Mouse (Mus musculus) liver, embryonic 13.5 days (tissue): ENCODE data around the gene Jdp2. TPM values are rescaled to one million over a fixed set of nuclear protein-coding genes. Genes with fewer than 3 reads are reported as not detected.
A peak's percentile ranks its signal among the peaks of the same experiment; 100 is the strongest.

Experiments
- ATAC-seq: fragments of 200-750 bp; cut with Nextera tagmentation; 2 replicates; pipeline ENCODE4 v1.8.0; 2017; ENCODE audit warnings: low read depth, mild to moderate bottlenecking, moderate number of reproducible peaks, moderate library complexity
- DNase-seq: peaks from one replicate; pipeline ENCODE4 v3.0.0; 2022
- H3K27ac ChIP-seq: fragments of 300-500 bp; sonication (generic); 2 replicates; pipeline ENCODE4 v1.5.1; 2015; ENCODE audit warnings: moderate library complexity, mild to moderate bottlenecking, inconsistent platforms
- H3K27me3 ChIP-seq: fragments of 300-500 bp; sonication (generic); 2 replicates; pipeline ENCODE4 v1.6.1; 2015; ENCODE audit warnings: mild to moderate bottlenecking, inconsistent platforms
- H3K36me3 ChIP-seq: fragments of 300-500 bp; sonication (generic); 2 replicates; pipeline ENCODE4 v1.6.1; 2015; ENCODE audit warnings: mild to moderate bottlenecking, inconsistent platforms
- H3K4me1 ChIP-seq: fragments of 300-500 bp; sonication (generic); replicated peaks from 2 replicates; pipeline ENCODE4 v1.6.1; 2015; ENCODE audit warnings: inconsistent platforms
- H3K4me2 ChIP-seq: fragments of 300-500 bp; sonication (generic); 2 replicates; pipeline ENCODE4 v1.6.1; 2015; ENCODE audit warnings: inconsistent platforms, mild to moderate bottlenecking, moderate library complexity
- H3K4me3 ChIP-seq: fragments of 300-500 bp; sonication (generic); replicated peaks from 2 replicates; pipeline ENCODE4 v1.5.1; 2015; ENCODE audit warnings: mild to moderate bottlenecking, inconsistent platforms
- H3K9ac ChIP-seq: fragments of 300-500 bp; sonication (generic); 2 replicates; pipeline ENCODE4 v1.6.1; 2015; ENCODE audit warnings: mild to moderate bottlenecking, inconsistent platforms
- H3K9me3 ChIP-seq: fragments of 300-500 bp; sonication (generic); replicated peaks from 2 replicates; pipeline ENCODE4 v1.6.1; 2016; ENCODE audit warnings: inconsistent platforms
- WGBS: fragments of 180-500 bp; shearing (Covaris S2); methylation state at CpG from one replicate; pipeline ENCODE4 v1.1.7; 2015; ENCODE audit not compliant: insufficient replicate concordance; 5-methylcytosine and 5-hydroxymethylcytosine counted together
- polyA plus RNA-seq: library from polyadenylated mRNA; unstranded; fragments of >200 nt; fragmentation: Nextera tagmentation; extraction: Ambion mirVana; gene quantifications from 2 replicates; pipeline ENCODE4 v1.2.1, GENCODE M21; 2015

Jdp2 gene
- polyA plus RNA-seq = 0.12 and 0.17 TPM in 2 replicates

DNA sequence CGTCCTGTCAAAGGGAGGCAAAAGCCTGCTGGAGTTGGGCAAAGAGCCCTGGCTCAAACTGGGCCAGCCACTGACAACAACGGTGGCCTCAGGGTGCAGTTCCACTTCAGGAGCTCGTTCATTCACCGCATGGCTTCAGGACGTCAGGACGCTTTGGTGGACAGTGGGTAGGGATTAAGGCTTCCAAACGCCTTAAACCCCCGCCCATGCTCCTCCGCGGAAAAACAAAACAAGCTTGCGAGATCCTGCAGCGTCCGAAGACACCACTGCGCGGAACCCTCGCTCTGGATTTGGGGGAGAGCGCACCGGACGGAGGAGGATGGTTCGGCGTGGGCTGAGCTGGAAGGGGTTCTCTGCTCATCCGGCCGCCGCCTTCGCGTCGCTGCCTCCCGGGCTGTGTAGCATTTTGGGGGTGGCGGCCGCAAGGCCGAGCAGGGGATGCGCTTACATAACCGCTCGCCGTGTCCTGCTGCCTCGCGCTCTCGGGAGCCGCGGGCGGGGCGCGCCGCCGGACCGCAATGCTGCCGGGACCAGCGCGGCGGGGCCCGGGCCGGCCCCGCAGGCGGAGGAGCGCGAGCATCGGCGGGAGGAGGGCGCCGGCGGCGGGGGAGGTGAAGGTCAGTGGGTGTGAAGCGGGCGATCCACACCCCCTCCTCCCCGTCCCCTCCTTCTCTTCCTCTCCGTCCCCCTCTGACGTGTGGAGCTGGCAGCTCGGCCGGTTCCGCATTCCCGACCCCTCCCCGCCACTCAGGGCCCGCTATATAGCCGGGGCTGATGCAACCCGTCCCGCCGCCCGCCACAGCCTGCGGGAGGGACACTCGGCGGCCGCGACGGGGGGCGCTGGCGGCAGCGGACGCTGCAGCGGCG lies at the start of gene Jdp2:
Gene Jdp2, plus strand, starts transcription at position 417 of the 867 bp plus-strand sequence.
- Histone ChIP-seq H3K36me3 (no peaks in the 10 kb centered on the region), H3K4me3 (peak within 1 kb of the TSS; percentile 64), H3K4me2 (peak within 1 kb of the TSS; percentile 71), H3K9me3 (no peaks in the 10 kb centered on the region), H3K27me3 (peaks cover 82% of the 10 kb centered on the region), H3K27ac (peak within 1 kb of the TSS; percentile 36; the same call in 1 of the 2 replicates), H3K4me1 (peaks cover 33% of the 10 kb centered on the region), H3K9ac (peak within 1 kb of the TSS; percentile 65)
- peak; percentile 13 for DNase-seq
- WGBS = under 1% methylated on average over 74 of the region's 90 CpGs
- ATAC-seq = peak; percentile 59; the same call in 1 of the 2 replicates

DNA sequence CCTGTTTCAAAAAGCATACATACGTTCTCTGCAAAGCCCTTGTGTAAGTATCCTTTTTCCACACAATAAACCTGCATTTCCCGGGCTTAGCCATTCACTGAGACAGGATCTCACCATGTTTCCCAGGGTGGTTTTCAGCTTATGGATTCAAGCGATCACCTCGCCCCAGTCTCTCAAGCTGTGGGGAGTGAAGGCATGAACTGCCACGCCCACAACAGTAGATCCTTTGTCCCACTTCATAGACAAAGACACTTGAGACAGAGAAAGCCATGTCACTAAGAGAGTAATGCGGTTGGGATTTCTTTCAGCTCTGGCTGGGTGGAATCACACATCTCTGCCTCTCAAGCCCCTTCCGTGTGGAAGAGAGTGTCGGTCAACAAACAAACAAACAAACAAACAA lies 49.2 kb upstream of the Jdp2 start:
- Histone ChIP-seq H3K4me3 (no peak overlapping the region), H3K9ac (no peak overlapping the region), H3K27me3 (no peaks in the 10 kb centered on the region), H3K4me2 (no peak overlapping the region), H3K27ac (no peak overlapping the region), H3K9me3 (no peaks in the 10 kb centered on the region), H3K36me3 (no peaks in the 10 kb centered on the region), H3K4me1 (0 out of 2 replicates have a peak, but pooled peaks cover 2% of the 10 kb centered on the region)
- DNase-seq = no peak
- 69% methylated on average over 8 of the region's 8 CpGs for WGBS
- ATAC-seq = no peak

DNA sequence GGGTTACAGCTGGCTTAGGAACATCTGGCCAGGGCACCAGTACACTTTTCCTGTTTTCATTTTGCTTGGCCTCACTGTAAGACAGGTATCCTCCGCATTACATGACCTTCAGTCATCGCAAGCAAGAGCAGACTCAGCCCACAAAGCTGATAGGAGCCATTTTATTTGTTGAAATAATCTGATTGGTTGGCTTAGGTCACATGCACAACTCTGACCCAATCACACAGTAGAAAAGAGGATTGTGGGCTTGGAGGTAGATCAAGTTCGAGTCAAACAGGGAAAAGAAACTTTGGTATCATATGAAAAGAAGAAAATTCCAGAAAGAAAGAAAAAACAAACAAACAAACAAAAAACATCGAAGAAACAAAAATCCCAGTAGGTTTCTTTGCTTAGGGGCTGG lies 48.4 kb upstream of the Jdp2 start:
- Histone ChIP-seq H3K9me3 (no peaks in the 10 kb centered on the region), H3K4me3 (no peak overlapping the region), H3K9ac (no peak overlapping the region), H3K27ac (no peak overlapping the region), H3K4me2 (no peak overlapping the region), H3K4me1 (0 out of 2 replicates have a peak, but pooled peaks cover 2% of the 10 kb centered on the region), H3K27me3 (no peaks in the 10 kb centered on the region), H3K36me3 (no peaks in the 10 kb centered on the region)
- 73% methylated on average over 4 of the region's 4 CpGs for WGBS
- DNase-seq = no peak
- ATAC-seq = no peak

DNA sequence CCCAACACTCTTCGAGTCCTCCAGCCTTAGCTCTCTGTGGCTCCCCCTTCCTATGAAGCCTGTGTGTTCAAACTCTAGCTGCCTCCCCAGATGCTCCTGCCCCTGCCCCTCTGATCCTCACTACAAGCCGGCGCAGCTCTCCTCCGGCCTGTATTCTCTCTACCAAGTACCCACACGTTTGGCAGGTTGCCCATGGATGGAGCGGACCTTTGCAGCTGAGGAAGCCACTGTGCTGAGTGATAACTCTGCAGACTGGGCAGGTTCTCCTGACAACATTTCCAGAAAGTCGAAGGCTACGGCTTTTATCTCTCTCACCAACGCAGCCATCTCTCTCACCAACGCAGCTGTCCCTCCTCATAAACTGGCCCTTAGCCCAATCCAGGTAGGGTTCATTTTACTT lies 39.5 kb upstream of the Jdp2 start:
- no peak for DNase-seq
- H3K9ac ChIP-seq = no peak overlapping the region
- H3K27me3 ChIP-seq = no peaks in the 10 kb centered on the region
- no peak overlapping the region for H3K27ac ChIP-seq
- H3K4me1 ChIP-seq = no peaks in the 10 kb centered on the region
- no peaks in the 10 kb centered on the region for H3K9me3 ChIP-seq
- 58% methylated on average over 10 of the region's 10 CpGs for WGBS
- no peaks in the 10 kb centered on the region for H3K36me3 ChIP-seq
- no peak for ATAC-seq
- H3K4me3 ChIP-seq = no peak overlapping the region
- no peak overlapping the region for H3K4me2 ChIP-seq

DNA sequence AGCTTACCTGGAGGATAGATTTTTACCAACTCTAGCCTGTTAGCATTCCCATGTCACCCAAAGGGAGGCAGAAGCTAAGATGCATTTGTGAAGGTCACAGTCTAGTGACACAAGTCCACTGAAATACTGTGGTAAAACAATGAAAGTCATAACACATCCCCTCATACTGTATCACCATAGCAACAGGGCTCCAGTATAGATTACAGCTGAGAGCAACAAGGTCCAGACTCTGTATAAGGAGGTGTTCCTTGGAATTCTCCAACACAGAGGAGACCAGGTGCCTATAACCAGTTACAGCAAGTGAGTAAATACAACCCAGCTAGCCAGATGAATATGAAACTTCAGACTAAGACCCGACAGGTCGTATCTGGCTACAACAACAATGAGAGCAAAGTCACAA lies 33.4 kb upstream of the Jdp2 start:
- 62% methylated on average over 2 of the region's 2 CpGs for WGBS
- DNase-seq (no peak), ATAC-seq (no peak)
- Histone ChIP-seq H3K4me3 (no peak overlapping the region), H3K27me3 (no peaks in the 10 kb centered on the region), H3K4me2 (no peak overlapping the region), H3K4me1 (no peaks in the 10 kb centered on the region), H3K27ac (no peak overlapping the region), H3K9me3 (no peaks in the 10 kb centered on the region), H3K9ac (no peak overlapping the region), H3K36me3 (no peaks in the 10 kb centered on the region)

DNA sequence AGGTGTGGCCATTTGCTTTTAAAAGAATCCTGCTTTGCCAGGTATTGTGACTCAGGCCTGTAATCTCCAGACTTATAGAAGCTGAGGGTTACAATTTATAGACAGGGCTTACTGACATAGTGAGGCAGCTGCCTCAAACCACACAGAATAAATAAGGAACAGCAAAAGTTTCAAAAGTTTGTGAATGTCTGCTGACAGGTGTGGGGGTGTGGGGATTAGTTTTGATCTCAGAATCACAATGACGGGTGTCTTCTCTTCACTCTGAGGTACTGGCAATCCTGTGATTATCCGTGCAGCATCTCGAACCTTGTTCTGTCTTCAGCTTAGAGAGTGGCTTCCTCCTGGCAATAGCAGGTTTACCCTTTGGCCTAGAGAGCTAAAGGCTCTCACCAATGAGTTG lies 30.5 kb upstream of the Jdp2 start:
- 47% methylated on average over 3 of the region's 3 CpGs for WGBS
- no peaks in the 10 kb centered on the region for H3K27me3 ChIP-seq
- ATAC-seq = no peak

DNA sequence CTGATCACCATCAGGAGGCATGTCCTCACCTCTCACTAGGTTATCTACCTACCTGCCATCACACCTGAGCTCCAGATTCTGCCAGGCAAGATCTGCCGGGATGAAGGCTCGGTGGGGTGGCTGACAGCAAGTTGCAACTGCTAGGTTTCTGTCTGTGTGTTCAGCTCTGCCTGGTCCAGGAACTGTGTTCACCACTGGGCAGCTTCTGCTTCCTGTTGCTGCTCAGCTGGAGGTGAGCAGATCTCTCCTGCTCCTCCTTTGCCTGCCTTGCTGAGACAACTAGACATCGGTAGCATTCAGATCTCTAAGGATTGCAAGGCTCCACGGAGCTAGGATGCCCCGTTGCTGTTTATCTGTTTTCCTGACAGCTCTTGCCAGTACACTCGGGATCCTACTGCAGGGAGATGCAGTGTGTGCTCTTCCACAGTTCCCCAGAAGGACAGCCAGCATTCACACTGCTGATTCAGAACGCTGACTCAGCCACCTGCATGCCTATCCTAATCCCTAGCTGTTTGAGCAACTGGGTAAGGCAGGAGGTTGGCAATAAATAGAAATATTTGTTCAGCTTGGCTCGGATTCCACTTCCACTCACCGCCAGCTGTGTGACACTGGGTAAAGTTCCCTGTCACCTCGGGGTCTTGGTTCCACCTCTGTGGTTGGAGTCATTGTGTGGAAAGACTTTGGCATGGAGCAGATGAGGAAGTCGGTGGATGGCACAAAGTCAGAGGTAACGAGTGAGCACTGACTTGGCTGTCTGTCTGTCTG lies 29.3 kb upstream of the Jdp2 start:
- Histone ChIP-seq H3K27ac (no peak overlapping the region), H3K4me2 (no peak overlapping the region), H3K36me3 (no peaks in the 10 kb centered on the region), H3K4me3 (no peak overlapping the region), H3K9ac (no peak overlapping the region), H3K4me1 (peaks cover 2% of the 10 kb centered on the region), H3K27me3 (no peaks in the 10 kb centered on the region), H3K9me3 (no peaks in the 10 kb centered on the region)
- ATAC-seq = no peak
- WGBS = 29% methylated on average over 12 of the region's 12 CpGs
- DNase-seq = no peak

More for the DNA sequence above, 30.5 kb upstream of the Jdp2 start:
- Histone ChIP-seq H3K27ac (no peak overlapping the region), H3K4me1 (no peaks in the 10 kb centered on the region; the same call in 1 of the 2 replicates), H3K9ac (no peak overlapping the region), H3K4me3 (no peak overlapping the region), H3K36me3 (no peaks in the 10 kb centered on the region), H3K4me2 (no peak overlapping the region), H3K9me3 (no peaks in the 10 kb centered on the region)
- no peak for DNase-seq

DNA sequence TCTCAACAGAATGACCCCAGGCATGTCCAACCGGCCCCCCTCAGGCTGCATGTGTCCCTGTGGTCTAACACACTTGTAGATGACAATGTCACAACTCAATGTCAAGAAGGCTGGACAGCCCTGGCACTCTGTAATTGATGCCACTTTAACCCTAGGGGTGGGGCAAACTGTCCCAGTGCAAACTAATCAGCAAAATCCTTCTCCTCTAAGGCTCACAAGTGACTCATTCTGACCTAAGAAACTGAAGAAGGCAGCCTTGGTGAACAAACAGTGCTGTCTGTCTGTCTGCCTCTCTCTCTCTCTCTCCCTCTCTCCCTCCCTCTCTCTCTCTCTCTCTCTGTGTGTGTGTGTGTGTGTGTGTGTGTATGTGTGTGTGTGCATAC lies 28.7 kb upstream of the Jdp2 start:
- no peak overlapping the region for H3K27ac ChIP-seq
- H3K4me3 ChIP-seq = no peak overlapping the region
- no peaks in the 10 kb centered on the region for H3K27me3 ChIP-seq
- no peaks in the 10 kb centered on the region for H3K9me3 ChIP-seq
- no peaks in the 10 kb centered on the region for H3K36me3 ChIP-seq
- H3K4me2 ChIP-seq = no peak overlapping the region
- ATAC-seq = no peak
- H3K9ac ChIP-seq = no peak overlapping the region
- WGBS = 50% methylated on average over 1 of the region's 1 CpGs
- H3K4me1 ChIP-seq = peaks cover 6% of the 10 kb centered on the region
- no peak for DNase-seq

DNA sequence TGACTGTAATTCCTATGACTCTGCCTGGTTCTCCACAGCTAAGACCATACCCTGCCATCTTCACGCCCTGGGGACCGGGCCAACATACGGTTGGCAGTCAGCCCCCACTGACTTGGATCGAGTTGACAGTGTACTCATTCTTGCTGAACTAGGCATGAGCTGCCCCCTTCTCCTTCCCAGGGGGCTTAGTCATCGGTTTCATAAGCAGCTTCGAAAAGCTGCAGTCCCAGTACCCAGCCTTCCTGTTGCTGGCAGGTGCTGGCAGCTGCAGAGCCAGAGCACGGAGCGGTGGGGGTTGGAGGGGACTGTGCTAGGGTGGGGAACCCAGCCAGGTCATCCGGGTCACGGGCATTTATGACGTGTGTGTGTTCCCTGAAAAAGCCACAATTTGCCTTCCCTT lies 27.5 kb upstream of the Jdp2 start:
- Histone ChIP-seq H3K36me3 (no peaks in the 10 kb centered on the region), H3K9me3 (no peaks in the 10 kb centered on the region), H3K9ac (no peak overlapping the region), H3K4me1 (peaks cover 6% of the 10 kb centered on the region), H3K27ac (no peak overlapping the region), H3K4me2 (no peak overlapping the region), H3K4me3 (no peak overlapping the region), H3K27me3 (no peaks in the 10 kb centered on the region)
- WGBS = 52% methylated on average over 11 of the region's 11 CpGs
- DNase-seq (no peak), ATAC-seq (no peak)

DNA sequence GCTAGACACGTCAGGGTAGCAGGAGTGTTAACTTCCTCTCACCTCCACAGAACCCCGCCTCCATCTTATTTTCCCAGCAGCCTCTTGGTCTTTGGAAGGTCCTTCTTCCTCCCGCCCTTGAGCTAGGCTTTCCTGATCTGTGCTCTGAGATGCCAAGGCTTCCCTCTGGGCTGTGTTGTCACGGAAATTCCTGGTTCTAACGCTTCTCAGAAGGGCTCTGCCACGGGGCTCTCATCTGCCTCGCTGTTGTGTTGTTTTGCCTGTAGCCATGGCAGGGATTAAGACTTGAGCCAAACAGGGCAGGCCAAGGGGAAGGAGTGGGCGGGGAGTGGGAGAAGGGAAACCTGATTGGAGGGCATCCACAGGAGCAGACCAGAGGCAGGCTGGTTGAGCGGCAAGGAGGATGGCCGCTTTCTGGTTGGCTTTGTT lies 26.8 kb upstream of the Jdp2 start:
- Histone ChIP-seq H3K4me2 (no peak overlapping the region), H3K4me3 (no peak overlapping the region), H3K27ac (no peak overlapping the region), H3K9me3 (no peaks in the 10 kb centered on the region), H3K27me3 (no peaks in the 10 kb centered on the region), H3K9ac (no peak overlapping the region), H3K4me1 (peaks cover 6% of the 10 kb centered on the region), H3K36me3 (no peaks in the 10 kb centered on the region)
- ATAC-seq = no peak
- 36% methylated on average over 10 of the region's 10 CpGs for WGBS
- no peak for DNase-seq

DNA sequence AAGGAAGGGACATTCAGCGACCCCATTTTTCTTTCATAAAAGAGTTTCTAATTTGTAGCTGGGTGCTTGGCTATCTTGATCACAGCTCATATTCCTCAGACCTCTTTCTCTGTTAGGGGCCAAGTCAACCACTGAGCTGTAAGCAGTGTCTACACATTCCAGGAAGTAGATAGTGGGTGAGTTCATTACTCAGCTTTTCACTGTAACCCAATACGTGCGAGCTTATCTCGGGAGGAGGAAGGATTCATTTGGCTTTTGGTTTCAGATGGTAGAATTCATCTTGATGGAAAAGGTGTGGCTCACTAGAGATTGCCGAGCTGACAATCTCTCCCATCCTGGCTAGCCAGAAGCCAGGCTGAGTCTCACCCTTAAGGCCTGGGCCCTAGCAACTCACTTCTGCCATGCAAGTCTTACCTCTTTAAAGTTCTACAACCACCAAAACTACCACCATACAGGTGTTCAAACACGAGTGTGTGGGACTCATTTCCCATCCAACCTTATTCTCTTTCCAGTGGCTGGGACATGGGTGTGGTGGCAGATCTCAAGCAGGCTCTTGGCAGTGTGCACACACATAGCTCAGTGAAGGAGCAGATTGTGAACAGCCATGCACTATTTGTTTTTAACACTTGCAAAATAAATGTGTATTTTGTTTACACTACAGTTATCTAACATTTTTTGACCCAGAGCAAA lies 23.9 kb upstream of the Jdp2 start:
- Histone ChIP-seq H3K27me3 (no peaks in the 10 kb centered on the region), H3K4me2 (no peak overlapping the region), H3K4me3 (no peak overlapping the region), H3K27ac (no peak overlapping the region), H3K9ac (no peak overlapping the region), H3K4me1 (peaks cover 6% of the 10 kb centered on the region), H3K9me3 (no peaks in the 10 kb centered on the region), H3K36me3 (no peaks in the 10 kb centered on the region)
- no peak for DNase-seq
- WGBS = 20% methylated on average over 6 of the region's 6 CpGs
- no peak for ATAC-seq
